Mouse (Mus musculus) embryonic fibroblast, embryonic 13.5 days (primary cell): ENCODE measurements around the gene Kif2a.
"Not testable (repeated sequence)": the region's sequence is repeated elsewhere in the genome, so short reads cannot be mapped to it uniquely, and the experiment has no call there.

Source experiments
- CTCF ChIP-seq: IDR thresholded peaks from 2 replicates; pipeline ENCODE4 v1.5.1; 2011; ENCODE audit warnings: mild to moderate bottlenecking, control low read depth, low read length, moderate library complexity, borderline replicate concordance; ENCODE audit not compliant: insufficient read depth
- POLR2A ChIP-seq: IDR thresholded peaks from 2 replicates; pipeline ENCODE4 v1.6.1; 2011; ENCODE audit warnings: low read depth, mild to moderate bottlenecking, control low read depth, low read length, moderate library complexity

- not testable (repeated sequence) for TF ChIP-seq CTCF, POLR2A
These were observed 24.4 kb downstream of the Kif2a start for GRCm38 (mm10) chr13:106997557-106997956.
